In genomic region chr12:26386947-26387346, GRCm38 (mm10) we compare ENCODE assay signal across 16 mouse cellular contexts. TPM values are rescaled to one million over a fixed set of nuclear protein-coding genes. Genes with fewer than 3 reads are reported as not detected.
DNase-seq lines count a peak whose midpoint lies in the region; ATAC-seq and TF ChIP-seq lines count a peak whose summit lies in the region.
"Had no signal": no experiment of that assay in that cellular context is flagged by ENCODE, and none has a peak within 500 bp of the region (broad histone marks: within the 10 kb centered on the region; RNA-seq: fewer than 3 reads in every experiment).

No protein-coding gene starts in this region.

- no peak overlapping the region for H3K9ac ChIP-seq in hindbrain, embryonic 13.5 days
- H3K9ac ChIP-seq in lung, embryonic 16.5 days (ENCODE audit: low read length) = no peak overlapping the region
- H3K9ac ChIP-seq in limb, embryonic 14.5 days (ENCODE audit: low read depth, low read length, severe bottlenecking) = no peak overlapping the region
- H3K9ac ChIP-seq: heart, embryonic 12.5 days had no signal

- TF ChIP-seq POLR2A in limb, embryonic 14.5 days (IDR thresholded peaks at IDR 0.05; ENCODE audit: borderline replicate concordance, extremely low read depth, insufficient read depth, insufficient read length) = no peak

- H3K27me3 ChIP-seq in hindbrain, embryonic 13.5 days = no peaks in the 10 kb centered on the region
- no peaks in the 10 kb centered on the region for H3K27me3 ChIP-seq in hindbrain, embryonic 10.5 days (ENCODE audit: insufficient read depth, poor library complexity, severe bottlenecking)
- H3K27me3 ChIP-seq in lung, embryonic 16.5 days (ENCODE audit: control insufficient read depth, insufficient read depth, low read depth, low read length) = no peaks in the 10 kb centered on the region
- no peaks in the 10 kb centered on the region for H3K27me3 ChIP-seq in limb, embryonic 14.5 days (ENCODE audit: control insufficient read depth, insufficient read depth, low read length)
- H3K27me3 ChIP-seq: heart, embryonic 12.5 days had no signal

- no peak for DNase-seq in hindbrain, embryonic 10.5 days (ENCODE audit: low spot score)
- no peak for DNase-seq in lung, postnatal 10 days
- DNase-seq in limb, embryonic 14.5 days (ENCODE audit: low spot score) = no peak
- no peak for DNase-seq in gastrocnemius, postnatal 4 days (ENCODE audit: low spot score in 2 of 2)
- DNase-seq in cerebellum, adult 9-11 months = no peak
- DNase-seq: gastrocnemius, postnatal 36 days; heart, postnatal 36 days; kidney, adult 18-20 months; kidney, postnatal 14 days; right cerebral cortex, postnatal 4 days had no signal

- ATAC-seq in hindbrain, embryonic 13.5 days (ENCODE audit: low FRiP score) = no peak
- ATAC-seq in lung, embryonic 16.5 days (ENCODE audit: low read depth) = peak; percentile 69
- 0 out of 2 replicates have a peak, but pooled peaks have one; percentile 19 for ATAC-seq in limb, embryonic 14.5 days (ENCODE audit: low FRiP score, low read depth)

- no peak overlapping the region for H3K4me2 ChIP-seq in hindbrain, embryonic 13.5 days
- H3K4me2 ChIP-seq in lung, embryonic 16.5 days (ENCODE audit: low read depth, low read length) = no peak overlapping the region
- H3K4me2 ChIP-seq in limb, embryonic 14.5 days (replicated peaks; ENCODE audit: low read depth, low read length, severe bottlenecking) = no peak overlapping the region
- H3K4me2 ChIP-seq: heart, embryonic 12.5 days had no signal

- WGBS in hindbrain, embryonic 13.5 days = 71% methylated on average over 9 of the region's 9 CpGs
- 77% methylated on average over 9 of the region's 9 CpGs for WGBS in hindbrain, embryonic 10.5 days
- WGBS in lung, embryonic 16.5 days = 46% methylated on average over 9 of the region's 9 CpGs
- WGBS in limb, embryonic 14.5 days = 70% methylated on average over 9 of the region's 9 CpGs

- peaks cover 63% of the 10 kb centered on the region for H3K36me3 ChIP-seq in hindbrain, embryonic 13.5 days
- peaks cover 87% of the 10 kb centered on the region for H3K36me3 ChIP-seq in hindbrain, embryonic 10.5 days
- H3K36me3 ChIP-seq in lung, embryonic 16.5 days (ENCODE audit: control insufficient read depth, insufficient read depth, low read length) = peaks cover 17% of the 10 kb centered on the region
- peaks cover 62% of the 10 kb centered on the region for H3K36me3 ChIP-seq in limb, embryonic 14.5 days (ENCODE audit: control insufficient read depth, insufficient read depth, low read length)

- H3K9me3 ChIP-seq in hindbrain, embryonic 13.5 days = no peaks in the 10 kb centered on the region
- H3K9me3 ChIP-seq in hindbrain, embryonic 10.5 days = no peaks in the 10 kb centered on the region
- no peaks in the 10 kb centered on the region for H3K9me3 ChIP-seq in lung, embryonic 16.5 days (ENCODE audit: control insufficient read depth, low read length)
- no peaks in the 10 kb centered on the region for H3K9me3 ChIP-seq in limb, embryonic 14.5 days (ENCODE audit: control insufficient read depth, low read length)
- H3K9me3 ChIP-seq: heart, embryonic 12.5 days had no signal

- H3K4me3 ChIP-seq in hindbrain, embryonic 13.5 days = no peak overlapping the region
- no peak overlapping the region for H3K4me3 ChIP-seq in hindbrain, embryonic 10.5 days
- no peak overlapping the region for H3K4me3 ChIP-seq in lung, embryonic 16.5 days (ENCODE audit: low read length)
- H3K4me3 ChIP-seq in brown adipose tissue, adult 24 weeks (ENCODE audit: insufficient read depth, low read depth, low read length) = no peak overlapping the region
- H3K4me3 ChIP-seq in limb, embryonic 14.5 days (replicated peaks; ENCODE audit: low read length) = no peak overlapping the region
- H3K4me3 ChIP-seq: heart, embryonic 12.5 days; myocyte had no signal

- H3K4me1 ChIP-seq in hindbrain, embryonic 13.5 days (replicated peaks) = peaks cover 4% of the 10 kb centered on the region; the same call in 1 of the 2 replicates
- no peaks in the 10 kb centered on the region for H3K4me1 ChIP-seq in hindbrain, embryonic 10.5 days (replicated peaks)
- peaks cover 15% of the 10 kb centered on the region; the same call in 1 of the 2 replicates for H3K4me1 ChIP-seq in lung, embryonic 16.5 days (replicated peaks; ENCODE audit: control insufficient read depth, insufficient read depth, low read length)
- peaks cover 14% of the 10 kb centered on the region for H3K4me1 ChIP-seq in brown adipose tissue, adult 24 weeks (ENCODE audit: control insufficient read depth, insufficient read depth, insufficient read length, low read length)
- H3K4me1 ChIP-seq in limb, embryonic 14.5 days (ENCODE audit: control insufficient read depth, insufficient read depth, low read length) = no peaks in the 10 kb centered on the region

- peak overlapping the region; percentile 14; the same call in 1 of the 2 replicates for H3K27ac ChIP-seq in hindbrain, embryonic 13.5 days
- H3K27ac ChIP-seq in hindbrain, embryonic 10.5 days = no peak overlapping the region
- peak overlapping the region; percentile 60 for H3K27ac ChIP-seq in lung, embryonic 16.5 days (ENCODE audit: low read length)
- H3K27ac ChIP-seq in brown adipose tissue, adult 24 weeks (replicated peaks; ENCODE audit: low read depth, low read length) = peak overlapping the region; percentile 77
- 0 out of 2 replicates have a peak overlapping the region, but pooled peaks have one; percentile 33 for H3K27ac ChIP-seq in limb, embryonic 14.5 days (replicated peaks; ENCODE audit: low read depth, low read length)

RNA-seq across cellular contexts. Expression of gene Rnf144a, which starts 28.1 kb away (rescaled TPM):
- 26.0 and 26.6 TPM in 2 replicates for polyA plus RNA-seq in hindbrain, embryonic 13.5 days (2015; fragmentation: Nextera tagmentation; extraction: Ambion mirVana)
- polyA plus RNA-seq in hindbrain, embryonic 10.5 days (2016; fragmentation: Nextera tagmentation; extraction: Ambion mirVana) = 34.3 and 38.4 TPM in 2 replicates
- 49.5 and 51.3 TPM in 2 replicates for polyA plus RNA-seq in lung, embryonic 16.5 days (2015; fragmentation: Nextera tagmentation; extraction: Ambion mirVana)
- 16.9 and 22.9 TPM in 2 replicates for polyA plus RNA-seq in brown adipose tissue, adult 24 weeks (2012; ENCODE audit: insufficient read depth, insufficient read length, missing spikeins)
- 34.6 and 37.4 TPM in 2 replicates for polyA plus RNA-seq in limb, embryonic 14.5 days (2012; rRNA removed)
- polyA plus RNA-seq in limb, embryonic 14.5 days (2014; fragmentation: Nextera tagmentation; extraction: Ambion mirVana) = 32.8 and 33.3 TPM in 2 replicates
- 10 to 100 TPM; 47.7 to 48.2 TPM for total RNA-seq in gastrocnemius, postnatal 4 days (2021)
- polyA plus RNA-seq: C2C12, myocyte had no signal
